Comparison of ENCODE assay signal across 18 mouse cellular contexts in the genomic region with DNA sequence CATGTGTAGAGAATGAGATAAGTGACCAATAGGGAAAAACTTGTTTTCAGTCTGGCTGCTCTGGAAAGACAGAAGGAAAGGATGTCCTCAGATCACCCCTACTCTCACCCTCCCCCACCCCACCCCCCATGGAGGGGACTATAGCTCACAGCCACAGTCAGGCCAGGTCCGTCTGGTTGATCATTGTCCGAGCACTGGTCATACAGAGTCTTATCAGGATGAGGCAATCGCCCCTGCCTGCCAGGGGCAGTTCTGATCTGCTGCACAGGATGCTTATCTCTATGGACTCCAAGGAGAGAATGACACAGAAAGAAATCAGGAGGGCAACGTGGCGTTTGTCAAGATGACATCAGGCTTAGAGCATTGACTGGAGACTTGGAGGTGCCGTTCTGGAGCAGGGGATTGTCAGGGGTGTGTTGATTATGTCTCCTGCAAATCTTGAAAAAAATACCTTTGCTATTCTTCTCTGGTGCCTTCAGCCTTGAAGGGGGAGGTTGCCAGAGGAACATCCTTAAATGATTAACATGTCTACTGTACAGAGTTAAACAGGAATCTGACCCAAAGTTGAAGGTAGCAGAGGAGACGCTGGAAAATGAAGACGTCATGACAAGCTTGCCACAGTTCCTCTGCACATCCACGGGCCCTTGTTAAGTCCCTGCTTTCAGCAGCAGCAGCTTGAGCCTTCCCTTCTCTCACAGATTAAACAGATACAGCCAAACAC. TPM values are rescaled to one million over a fixed set of nuclear protein-coding genes. Genes with fewer than 3 reads are reported as not detected.
DNase-seq lines count a peak whose midpoint lies in the region; ATAC-seq and TF ChIP-seq lines count a peak whose summit lies in the region.
"Had no signal": no experiment of that assay in that cellular context is flagged by ENCODE, and none has a peak within 500 bp of the region (broad histone marks: within the 10 kb centered on the region; RNA-seq: fewer than 3 reads in every experiment).

No protein-coding gene starts in this region.

- H3K4me1 ChIP-seq in liver, postnatal 0 days (ENCODE audit: insufficient read depth), result no peaks in the 10 kb centered on the region
- H3K4me1 ChIP-seq: embryonic facial prominence, embryonic 12.5 days had no signal

- H3K4me2 ChIP-seq in liver, postnatal 0 days (ENCODE audit: low read depth, low read length), result no peak overlapping the region
- H3K4me2 ChIP-seq: embryonic facial prominence, embryonic 12.5 days had no signal

- WGBS in liver, postnatal 0 days (ENCODE audit: insufficient replicate concordance), result 29% methylated on average over 9 of the region's 9 CpGs

- peak; percentile 7 for DNase-seq in adrenal gland, postnatal 10 days
- no peak for DNase-seq in adrenal gland, postnatal 14 days
- DNase-seq in kidney, adult 11 months, result peak; percentile 23
- peak; percentile 18 to 68 for DNase-seq in kidney, postnatal 25 days
- DNase-seq in liver, postnatal 0 days, result peak; percentile 66
- no peak for DNase-seq in testis, postnatal 14 days (ENCODE audit: low spot score)
- DNase-seq in left cerebral cortex, postnatal 10 days (ENCODE audit: extremely low spot score in 1 of 2, low spot score in 2 of 2), result no peak
- DNase-seq in gastrocnemius, postnatal 10 days, result no peak
- DNase-seq: cerebellum, adult 2 months; heart, postnatal 36 days; lung, adult 2 months had no signal

- ATAC-seq in liver, postnatal 0 days, result peak; percentile 98

- no peak for TF ChIP-seq CTCF in liver, postnatal 0 days (IDR thresholded peaks at IDR 0.05; ENCODE audit: low read depth)

- intact Hi-C loops in left cerebral cortex, postnatal 10 days (cut with DNase I), result loop anchor here (10.0 kb wide), 1 partner anchor 1999 kb away; no protein-coding TSS in a partner anchor

- no peak for TF ChIP-seq EP300 in liver, postnatal 0 days (IDR thresholded peaks at IDR 0.05; ENCODE audit: low read depth)

- H3K27me3 ChIP-seq in liver, postnatal 0 days (ENCODE audit: insufficient read depth, low read length), result no peaks in the 10 kb centered on the region
- H3K27me3 ChIP-seq: embryonic facial prominence, embryonic 12.5 days had no signal

- no peak overlapping the region for H3K4me3 ChIP-seq in liver, postnatal 0 days (ENCODE audit: low read depth, low read length)
- H3K4me3 ChIP-seq: embryonic facial prominence, embryonic 12.5 days; left cerebral cortex, adult 2 months had no signal

- H3K9ac ChIP-seq in liver, postnatal 0 days (replicated peaks), result no peak overlapping the region
- H3K9ac ChIP-seq: embryonic facial prominence, embryonic 12.5 days had no signal

- no peaks in the 10 kb centered on the region; the same call in none of the 2 replicates for H3K36me3 ChIP-seq in liver, postnatal 0 days (replicated peaks; ENCODE audit: insufficient read depth, low read length)

- no peaks in the 10 kb centered on the region for H3K9me3 ChIP-seq in liver, postnatal 0 days (ENCODE audit: low read length)
- H3K9me3 ChIP-seq: embryonic facial prominence, embryonic 12.5 days had no signal

- H3K27ac ChIP-seq in liver, postnatal 0 days (ENCODE audit: low read depth), result no peak overlapping the region
- H3K27ac ChIP-seq: embryonic facial prominence, embryonic 12.5 days; left cerebral cortex, adult 2 months had no signal

RNA-seq across cellular contexts. Expression of gene L1td1, which starts 32.9 kb away (rescaled TPM):
- total RNA-seq in adrenal gland, postnatal 10 days (2021), result not detected
- total RNA-seq in adrenal gland, postnatal 14 days (2021), result not detected in 2 replicates
- polyA plus RNA-seq in liver, postnatal 0 days (2015; fragmentation: Nextera tagmentation; extraction: Ambion mirVana), result not detected in 2 replicates
- not detected for total RNA-seq in left cerebral cortex, postnatal 10 days (2021)
- total RNA-seq in gastrocnemius, postnatal 10 days (2021), result not detected
- total RNA-seq: heart, adult 8-10 months; heart, postnatal 36 days; left cerebral cortex, adult 2 months; megakaryocyte, adult 5-6 weeks; neutrophil, adult 5-6 weeks had no signal
- polyA plus RNA-seq: forebrain, embryonic 11.5 days; large intestine, adult 2 months had no signal

Comparison
In these comparisons a context has a peak if more than half of its experiments do, and no peak if none do; other contexts are left out.
1. DNase-seq: peak in adrenal gland, postnatal 10 days (single experiment), kidney, adult 11 months (single experiment), kidney, postnatal 25 days (2 of 2) and liver, postnatal 0 days (single experiment); none in adrenal gland, postnatal 14 days (single experiment), testis, postnatal 14 days (single experiment), left cerebral cortex, postnatal 10 days (0 of 2) and gastrocnemius, postnatal 10 days (single experiment).